Mouse (Mus musculus): ENCODE measurements around the gene Alox15.

Gene Alox15

DNA sequence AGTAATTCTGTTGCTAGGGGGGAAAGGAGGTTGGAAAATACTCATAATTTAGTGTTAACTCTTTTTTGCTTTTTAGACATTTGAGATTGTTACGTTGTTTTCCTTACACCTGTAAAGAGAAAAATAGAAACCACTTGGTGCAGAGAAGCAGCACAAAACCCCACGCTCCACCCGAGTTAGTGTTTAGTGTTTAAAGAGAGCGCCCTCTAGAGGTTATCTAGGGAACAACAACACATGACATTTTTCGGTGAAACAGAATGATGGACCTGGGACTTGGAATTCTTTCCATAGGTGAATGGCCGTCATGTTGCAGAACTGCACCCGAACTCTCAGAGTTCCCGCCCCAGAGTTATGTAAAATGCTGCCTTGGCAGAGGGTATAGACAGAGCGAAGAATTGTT lies 42.5 kb downstream of the Alox15 start:
- no peak for DNase-seq (ENCODE audit: extremely low spot score, low spot score)

DNA sequence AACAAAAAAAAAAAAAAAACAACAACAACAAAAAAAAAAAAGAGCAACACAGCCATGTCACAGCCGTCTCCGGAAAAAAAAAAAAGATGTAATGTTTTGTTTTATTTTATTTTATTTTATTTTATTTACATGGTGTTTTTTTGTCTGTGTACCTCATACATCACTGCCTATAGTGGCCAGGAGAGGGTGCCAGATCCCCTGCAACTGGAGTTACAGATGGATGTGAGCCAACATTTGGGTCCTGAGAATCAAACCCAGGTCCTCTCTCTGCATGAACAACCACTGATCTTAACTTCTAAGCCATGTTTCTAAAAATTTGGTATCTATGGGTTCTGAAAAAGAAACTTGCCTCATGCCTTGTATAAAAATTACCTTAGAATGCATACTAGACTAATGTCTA lies 43.5 kb downstream of the Alox15 start:
- no peak for DNase-seq (ENCODE audit: extremely low spot score, low spot score)

DNA sequence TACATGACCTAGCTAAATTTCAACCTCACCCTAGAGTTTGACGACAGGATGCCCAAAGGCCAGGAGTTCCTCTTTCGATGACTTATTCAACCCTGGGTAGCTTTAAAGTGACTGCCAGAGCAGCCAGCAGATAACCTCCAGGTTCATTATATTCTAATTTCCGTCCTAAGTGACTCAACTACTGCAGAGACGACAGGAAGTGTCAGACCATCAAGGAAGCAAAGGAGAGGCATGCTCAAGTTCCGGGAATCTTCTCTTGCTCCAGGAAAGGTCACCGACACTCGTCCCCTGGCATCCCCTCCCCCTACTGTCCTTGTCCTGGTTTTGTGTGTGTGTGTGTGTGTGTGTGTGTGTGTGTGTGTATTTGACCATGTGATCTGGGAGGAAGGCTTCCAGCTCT lies 45.7 kb downstream of the Alox15 start:
- no peak for DNase-seq (ENCODE audit: extremely low spot score, low spot score)

GRCm38 (mm10) chr11:70302293-70302692 lies 49.5 kb downstream of the Alox15 start:
- DNase-seq (ENCODE audit: extremely low spot score, low spot score), result no peak

DNA sequence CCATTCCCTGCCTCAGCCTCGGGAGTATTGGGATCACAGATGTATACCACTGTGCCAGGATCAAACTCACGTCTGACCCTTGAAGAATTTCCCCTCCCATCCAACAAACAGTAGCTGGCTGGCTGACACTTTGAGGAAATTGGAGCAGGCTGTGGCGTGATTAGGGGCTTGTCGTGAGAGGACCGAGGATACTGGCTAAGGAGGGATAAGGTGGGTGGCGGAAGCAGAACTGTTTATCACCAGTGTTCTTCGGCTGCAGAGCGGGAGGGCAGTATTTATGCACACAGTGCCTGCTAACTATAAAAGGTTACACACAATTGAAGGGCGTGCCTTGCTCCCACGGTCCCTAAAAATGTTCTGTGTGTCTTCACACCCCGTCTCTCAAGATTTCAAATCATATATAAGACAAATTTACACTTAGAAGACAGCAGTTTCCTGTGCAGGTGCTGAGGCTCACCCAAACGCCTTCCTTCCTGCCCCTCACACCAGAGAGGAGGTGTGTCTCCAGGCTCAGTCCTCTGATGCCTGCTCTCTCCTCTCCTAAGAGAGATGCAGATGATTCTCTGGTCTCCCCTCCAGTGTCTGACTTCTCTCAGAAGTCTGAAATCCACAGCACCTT lies 53.9 kb downstream of the Alox15 start:
- DNase-seq (ENCODE audit: extremely low spot score, low spot score), result no peak

GRCm38 (mm10) chr11:70297405-70297804 lies 54.4 kb downstream of the Alox15 start:
- no peak for DNase-seq (ENCODE audit: extremely low spot score, low spot score)

All from neural tube, embryonic 10.5 days (tissue).